Mouse (Mus musculus) kidney, adult 2 months (tissue): ENCODE measurements around the gene Scamp3. TPM values are rescaled to one million over a fixed set of nuclear protein-coding genes. Genes with fewer than 3 reads are reported as not detected.
"Not testable (repeated sequence)": the region's sequence is repeated elsewhere in the genome, so short reads cannot be mapped to it uniquely, and the experiment has no call there.

Source experiments
- DNase-seq: peaks from one replicate; pipeline ENCODE4 v3.0.0; 2021
- H3K27ac ChIP-seq: fragments of 200-500 bp; 2 replicates; pipeline ENCODE4 v1.5.1; 2012; ENCODE audit warnings: low read depth, low read length, control low read depth, inconsistent platforms; ENCODE audit not compliant: insufficient read depth
- H3K27me3 ChIP-seq: fragments of 200-500 bp; replicated peaks from 2 replicates; pipeline ENCODE4 v1.6.1; 2012; ENCODE audit warnings: mild to moderate bottlenecking, moderate library complexity, low read length, inconsistent platforms; ENCODE audit not compliant: control insufficient read depth, insufficient read depth
- H3K36me3 ChIP-seq: fragments of 200-500 bp; 2 replicates; pipeline ENCODE4 v1.6.1; 2012; ENCODE audit warnings: mild to moderate bottlenecking, moderate library complexity, low read length, inconsistent platforms; ENCODE audit not compliant: control insufficient read depth, insufficient read depth
- H3K4me1 ChIP-seq: fragments of 200-500 bp; 2 replicates; pipeline ENCODE4 v1.6.1; 2011; ENCODE audit warnings: low read length; ENCODE audit not compliant: control insufficient read depth, insufficient read depth
- H3K4me3 ChIP-seq: fragments of 200-500 bp; 2 replicates; pipeline ENCODE4 v1.5.1; 2011; ENCODE audit warnings: mild to moderate bottlenecking, low read depth, low read length, control low read depth; ENCODE audit not compliant: insufficient read depth
- CTCF ChIP-seq: fragments of 200-500 bp; conservative IDR thresholded peaks from 2 replicates; pipeline ENCODE4 v1.5.1; 2011; ENCODE audit warnings: low read depth, mild to moderate bottlenecking, control low read depth, low read length, moderate library complexity, mixed read lengths; ENCODE audit not compliant: insufficient read depth, insufficient read length
- POLR2A ChIP-seq: fragments of 200-500 bp; IDR thresholded peaks from one replicate; pipeline ENCODE4 v1.6.1; 2011; ENCODE audit warnings: low read depth, low read length, control low read depth
- WGBS: fragments of 180-500 bp; shearing (Covaris S2); methylation state at CpG from one replicate; pipeline ENCODE4 v1.1.7; 2018; 5-methylcytosine and 5-hydroxymethylcytosine counted together
- polyA plus RNA-seq: library from polyadenylated mRNA; depleted of rRNA; stranded (reverse); fragments of >200 nt; gene quantifications from 2 replicates; pipeline ENCODE4 v1.2.3, GENCODE M21; 2012

Gene Scamp3
- polyA plus RNA-seq, 1 experiment: 138 TPM

DNA sequence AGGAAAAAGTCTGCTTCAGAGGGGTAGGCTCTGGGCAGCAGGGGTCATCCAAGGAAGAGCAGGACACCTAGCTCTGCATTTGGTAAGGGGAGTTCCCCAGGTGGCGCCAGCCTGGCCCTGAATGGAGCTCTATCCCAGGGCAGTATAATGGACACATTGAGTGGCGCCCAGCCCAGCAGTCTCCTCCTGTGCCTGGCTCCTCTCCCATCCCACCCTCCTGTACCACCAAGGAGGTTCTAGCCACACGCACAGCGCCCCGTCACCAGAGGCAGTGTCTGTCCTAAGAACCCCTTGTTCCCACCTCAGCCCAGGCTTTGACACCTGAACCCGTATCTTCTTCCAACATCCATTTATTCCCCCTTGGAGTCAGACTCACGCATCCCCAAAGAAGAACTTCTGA, 32.5 kb downstream of the Scamp3 start:
- H3K4me3 ChIP-seq: no peak overlapping the region
- no peak overlapping the region for H3K27ac ChIP-seq
- H3K27me3 ChIP-seq: no peaks in the 10 kb centered on the region
- TF ChIP-seq POLR2A (no peak), CTCF (no peak)
- 84% methylated on average over 7 of the region's 7 CpGs for WGBS
- no peaks in the 10 kb centered on the region; the same call in 1 of the 2 replicates for H3K4me1 ChIP-seq
- no peaks in the 10 kb centered on the region; the same call in 1 of the 2 replicates for H3K36me3 ChIP-seq
- DNase-seq: no peak

DNA sequence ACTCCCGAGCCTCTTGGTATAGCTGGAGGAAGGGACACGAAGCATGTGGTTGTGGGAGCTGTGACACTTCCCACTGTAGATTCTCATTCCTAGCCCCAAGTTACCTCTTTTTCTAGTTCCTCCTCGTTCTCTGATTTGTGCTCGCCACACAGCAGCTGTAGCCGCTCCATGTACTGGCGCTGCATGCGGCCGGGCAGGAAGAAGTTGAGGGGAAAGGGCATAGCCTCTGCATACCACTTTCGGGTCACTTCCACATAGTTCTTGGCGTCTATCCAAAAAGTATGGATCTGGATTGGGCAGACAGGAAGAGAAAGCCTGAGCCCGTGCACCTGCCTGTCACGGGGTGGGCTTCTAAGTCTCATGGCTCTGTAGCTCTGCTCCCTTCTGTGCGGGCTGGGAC, 32.9 kb downstream of the Scamp3 start:
- H3K27ac ChIP-seq: 0 out of 2 replicates have a peak overlapping the region, but pooled peaks have one; percentile 11
- DNase-seq: peak; percentile 54
- 51% methylated on average over 13 of the region's 13 CpGs for WGBS
- TF ChIP-seq CTCF (no peak), POLR2A (no peak)
- no peaks in the 10 kb centered on the region; the same call in 1 of the 2 replicates for H3K4me1 ChIP-seq
- no peak overlapping the region for H3K4me3 ChIP-seq
- no peaks in the 10 kb centered on the region for H3K27me3 ChIP-seq
- H3K36me3 ChIP-seq: no peaks in the 10 kb centered on the region; the same call in 1 of the 2 replicates

GRCm38 (mm10) chr3:89210731-89211130, 33.5 kb downstream of the Scamp3 start:
- TF ChIP-seq CTCF (no peak), POLR2A (no peak)
- H3K4me3 ChIP-seq: no peak overlapping the region
- H3K36me3 ChIP-seq: no peaks in the 10 kb centered on the region; the same call in 1 of the 2 replicates
- WGBS: 41% methylated on average over 7 of the region's 7 CpGs
- no peaks in the 10 kb centered on the region; the same call in 1 of the 2 replicates for H3K4me1 ChIP-seq
- H3K27ac ChIP-seq: 0 out of 2 replicates have a peak overlapping the region, but pooled peaks have one; percentile 11
- DNase-seq: peak; percentile 64
- no peaks in the 10 kb centered on the region for H3K27me3 ChIP-seq

DNA sequence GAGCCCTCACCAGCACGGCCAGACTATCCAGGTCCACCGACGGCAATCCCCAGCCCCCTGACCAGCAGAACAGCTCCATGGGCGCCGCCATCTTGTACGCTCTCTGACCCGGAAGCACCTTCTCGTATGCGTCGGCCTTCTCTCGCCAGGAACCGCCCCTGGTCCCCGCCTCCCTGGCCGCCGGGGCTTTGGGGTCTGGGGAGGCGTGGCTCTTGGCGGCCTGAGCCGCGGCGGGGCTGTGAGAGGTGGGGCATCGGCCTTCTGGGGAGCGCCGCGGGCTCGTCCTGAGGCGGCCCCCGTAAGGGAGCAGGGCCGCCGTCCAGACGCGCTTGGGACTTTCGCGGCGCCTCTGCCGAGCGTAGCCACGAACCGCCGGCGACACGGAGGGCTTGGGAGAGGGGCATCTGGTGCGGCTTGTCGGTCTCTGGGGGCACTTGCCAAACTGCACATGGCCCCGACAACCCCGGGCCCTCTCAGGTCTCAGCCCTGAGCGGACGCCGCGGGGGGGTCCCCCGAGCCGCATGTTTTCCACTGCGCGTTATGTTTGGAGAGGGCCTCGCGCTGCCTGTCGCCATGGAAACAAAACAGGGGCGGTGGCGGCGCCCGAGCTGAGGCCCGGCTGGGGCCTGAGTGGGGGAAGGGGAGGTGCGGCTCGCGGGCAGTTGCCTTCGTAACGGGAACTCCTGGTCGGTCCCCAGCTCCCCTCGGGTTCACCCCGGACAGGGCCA, 36.7 kb downstream of the Scamp3 start:
- Histone ChIP-seq H3K4me3 (peak overlapping the region; percentile 91), H3K4me1 (no peaks in the 10 kb centered on the region; the same call in 1 of the 2 replicates), H3K27me3 (no peaks in the 10 kb centered on the region), H3K36me3 (no peaks in the 10 kb centered on the region), H3K27ac (peak overlapping the region; percentile 65)
- DNase-seq: peak; percentile 95
- no peak for TF ChIP-seq CTCF
- peak; percentile 48 for TF ChIP-seq POLR2A
- WGBS: under 1% methylated on average over 69 of the region's 69 CpGs

DNA sequence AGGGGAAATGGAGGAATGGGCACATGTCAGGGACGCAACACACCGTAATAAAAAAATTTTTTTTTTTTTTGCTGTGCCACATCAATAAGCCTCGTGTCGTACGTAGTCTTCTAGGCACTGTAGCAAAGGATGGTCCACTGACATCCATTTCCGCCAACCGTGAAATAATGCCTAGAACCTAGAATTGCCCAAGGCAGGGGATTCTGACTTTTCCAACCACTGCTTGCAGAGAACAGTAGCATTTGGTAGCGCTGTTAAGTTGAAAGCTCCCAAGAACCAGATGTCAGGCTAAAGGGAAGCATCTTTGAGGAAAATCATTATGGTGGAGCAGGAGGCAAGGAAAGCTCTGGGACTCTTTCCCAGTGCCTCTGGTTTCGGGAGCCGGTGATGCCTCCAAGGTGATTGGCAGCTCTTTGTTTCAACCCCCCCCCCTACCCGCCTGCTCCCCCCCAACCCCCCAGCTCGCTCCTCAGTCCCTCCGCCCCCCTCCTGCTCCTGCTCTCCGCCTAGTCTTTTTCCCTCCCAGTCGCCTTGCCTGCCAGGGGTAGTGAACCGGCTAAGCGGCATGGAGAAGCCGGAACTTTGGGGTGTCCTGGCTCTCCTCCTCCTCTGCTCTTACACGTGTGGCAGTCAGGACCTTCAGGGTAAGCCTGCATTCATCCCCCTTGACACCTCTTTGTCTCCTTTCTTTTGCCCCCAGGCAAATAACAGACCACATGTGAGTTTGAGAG, 37.6 kb downstream of the Scamp3 start, which contains the start of gene Thbs3:
Thbs3 (plus strand) TSS at position 500 of the 731 bp plus-strand sequence.
- TF ChIP-seq CTCF (no peak), POLR2A (no peak)
- no peak for DNase-seq
- 4% methylated on average over 17 of the region's 19 CpGs for WGBS
- no peaks in the 10 kb centered on the region for H3K27me3 ChIP-seq
- no peaks in the 10 kb centered on the region for H3K36me3 ChIP-seq
- H3K4me3 ChIP-seq: peak within 1 kb of the TSS; percentile 91
- no peaks in the 10 kb centered on the region; the same call in 1 of the 2 replicates for H3K4me1 ChIP-seq
- peak within 1 kb of the TSS; percentile 65 for H3K27ac ChIP-seq

- 1% methylated on average over 6 of the region's 6 CpGs for WGBS
- TF ChIP-seq CTCF (peak; percentile 92), POLR2A (no peak)
- no peak overlapping the region for H3K4me3 ChIP-seq
- H3K27ac ChIP-seq: no peak overlapping the region
- no peaks in the 10 kb centered on the region for H3K36me3 ChIP-seq
- no peaks in the 10 kb centered on the region for H3K27me3 ChIP-seq
- DNase-seq: peak; percentile 88
- H3K4me1 ChIP-seq: no peaks in the 10 kb centered on the region; the same call in 1 of the 2 replicates
Observed at GRCm38 (mm10) chr3:89215853-89216252, 38.6 kb downstream of the Scamp3 start.

DNA sequence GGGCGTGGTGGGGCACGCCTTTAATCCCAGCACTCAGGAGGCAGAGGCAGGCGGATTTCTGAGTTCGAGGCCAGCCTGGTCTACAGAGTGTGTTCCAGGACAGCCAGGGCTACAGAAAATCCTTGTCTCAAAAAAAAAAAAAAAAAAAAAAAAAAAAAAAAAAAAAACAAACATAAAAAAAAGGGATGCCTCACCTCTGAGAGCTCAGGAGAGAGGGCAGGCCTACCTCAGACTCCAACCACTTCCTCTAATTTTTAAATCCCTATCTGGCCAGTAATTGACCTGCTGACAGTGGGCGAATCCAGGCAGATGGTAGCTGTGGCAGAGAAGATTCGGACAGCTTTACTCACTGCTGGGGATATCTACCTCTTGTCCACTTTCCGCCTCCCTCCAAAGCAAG, 39.1 kb downstream of the Scamp3 start:
- H3K4me3 ChIP-seq, H3K36me3 ChIP-seq, DNase-seq, H3K4me1 ChIP-seq, H3K27ac ChIP-seq, H3K27me3 ChIP-seq: not testable (repeated sequence)
- 71% methylated on average over 7 of the region's 7 CpGs for WGBS
